Mouse (Mus musculus): ENCODE data around the gene Pgf.

GRCm38 (mm10) chr12:85170948-85171307 lies 6.7 kb downstream of the Pgf start:
- TF ChIP-seq CTCF (conservative IDR thresholded peaks at IDR 0.05; ENCODE audit: low read length) (no peak), NANOG (IDR thresholded peaks at IDR 0.05; ENCODE audit: borderline replicate concordance, low read length) (no peak), POU5F1 (IDR thresholded peaks at IDR 0.05; ENCODE audit: borderline replicate concordance, low read length) (no peak)

All from E14TG2a.4 (cell line).